Mouse (Mus musculus) lung, postnatal 0 days (tissue): ENCODE data around the gene Trim44.

ENCODE experiments used
- CTCF ChIP-seq: IDR thresholded peaks from 2 replicates; pipeline ENCODE4 v1.5.1; 2016; ENCODE audit warnings: antibody characterized with exemption, mild to moderate bottlenecking
- EP300 ChIP-seq: IDR thresholded peaks from 2 replicates; pipeline ENCODE4 v1.6.1; 2016; ENCODE audit warnings: antibody characterized with exemption, mild to moderate bottlenecking, control low read depth

GRCm38 (mm10) chr2:102399864-102400604 lies 7.6 kb downstream of the Trim44 start:
- TF ChIP-seq CTCF, result peak; percentile 23; the same call in 1 of the 2 replicates
- no peak for TF ChIP-seq EP300
